Mouse (Mus musculus): ENCODE measurements at regions not wholly inside any gene's neighbourhood (a gene's known extent, or its start where the extent isn't known, plus 50 kb on each side); places are given as distances from the start of the nearest gene placed in this dataset.

DNA sequence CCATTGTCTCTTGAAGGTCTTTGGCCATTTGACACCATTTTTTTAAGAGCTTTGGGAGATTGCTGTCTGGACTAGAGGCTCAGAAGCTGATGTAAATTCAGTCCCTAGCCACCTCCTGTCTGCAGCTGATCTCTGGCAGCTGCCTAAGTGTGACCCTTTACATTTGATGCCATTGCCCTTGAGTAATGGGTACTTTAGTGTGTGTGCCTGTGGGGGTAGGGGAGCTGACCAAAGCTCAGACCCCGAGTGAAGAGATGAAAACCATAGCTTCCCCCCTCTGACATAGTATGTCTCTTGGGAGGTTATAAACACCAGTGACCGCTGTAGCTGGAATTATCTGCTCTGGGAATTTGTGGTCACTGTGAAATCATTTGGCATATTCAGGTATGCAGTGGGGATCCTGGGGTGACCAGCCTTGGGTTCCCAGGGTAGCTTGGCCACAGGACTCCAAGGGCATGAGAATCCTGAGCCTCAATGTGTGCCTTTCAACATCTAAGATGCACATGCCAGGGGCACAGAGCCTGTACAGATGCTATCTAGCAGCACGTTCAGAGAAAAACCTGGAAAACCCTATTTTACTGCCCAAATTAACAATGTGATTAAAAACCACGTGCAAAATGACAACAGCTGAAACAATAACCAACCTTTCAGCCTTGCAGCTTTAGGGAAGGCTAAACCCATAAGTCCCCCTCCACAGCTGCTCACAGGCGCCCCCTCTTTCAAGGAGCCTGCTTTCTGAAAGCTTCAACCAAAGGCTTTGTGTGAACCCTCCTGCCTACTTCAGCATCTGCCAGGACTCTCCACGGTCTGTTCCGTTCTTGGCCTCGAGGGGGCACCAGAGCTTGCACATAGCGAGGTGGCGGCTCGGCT is 171.9 kb upstream of the 9630041A04Rik start:
- Histone ChIP-seq H3K27me3 (replicated peaks; ENCODE audit: control insufficient read depth, insufficient read depth, low read length) (no peaks in the 10 kb centered on the region), H3K9ac (ENCODE audit: low read depth, low read length) (no peak overlapping the region), H3K36me3 (ENCODE audit: control insufficient read depth, insufficient read depth, low read length) (no peaks in the 10 kb centered on the region), H3K27ac (ENCODE audit: low read length) (no peak overlapping the region), H3K4me2 (ENCODE audit: low read depth, low read length) (no peak overlapping the region), H3K9me3 (ENCODE audit: control insufficient read depth, low read length) (no peaks in the 10 kb centered on the region), H3K4me1 (ENCODE audit: control insufficient read depth, insufficient read depth, low read length) (no peaks in the 10 kb centered on the region), H3K4me3 (ENCODE audit: low read length) (no peak overlapping the region)
- peak; percentile 55; the same call in 1 of the 2 replicates for ATAC-seq
- 16% methylated on average over 11 of the region's 11 CpGs for WGBS

DNA sequence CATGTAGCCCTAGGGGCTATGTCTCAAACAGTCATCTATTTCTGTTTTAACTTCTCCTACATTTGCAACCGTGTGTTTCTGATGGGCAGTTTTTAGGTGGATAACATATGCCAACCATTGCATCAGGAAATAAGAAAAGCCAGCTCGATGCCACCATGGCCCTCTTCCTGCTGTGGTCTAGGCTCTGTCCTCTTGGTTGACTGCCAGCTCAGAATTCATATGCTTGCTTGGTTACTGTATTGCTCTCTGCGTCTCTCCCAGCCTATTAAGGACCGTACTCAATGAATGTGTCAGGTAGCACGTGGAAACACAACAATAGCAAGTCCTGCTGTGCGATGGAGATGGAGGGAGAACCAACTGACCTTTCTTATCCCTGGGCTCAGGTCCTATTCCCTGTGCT is 174.4 kb upstream of the 9630041A04Rik start:
- Histone ChIP-seq H3K36me3 (ENCODE audit: control insufficient read depth, insufficient read depth, low read length) (no peaks in the 10 kb centered on the region), H3K4me1 (ENCODE audit: control insufficient read depth, insufficient read depth, low read length) (no peaks in the 10 kb centered on the region), H3K27ac (ENCODE audit: low read length) (no peak overlapping the region), H3K9me3 (ENCODE audit: control insufficient read depth, low read length) (no peaks in the 10 kb centered on the region), H3K9ac (ENCODE audit: low read depth, low read length) (no peak overlapping the region), H3K27me3 (replicated peaks; ENCODE audit: control insufficient read depth, insufficient read depth, low read length) (no peaks in the 10 kb centered on the region), H3K4me3 (ENCODE audit: low read length) (no peak overlapping the region), H3K4me2 (ENCODE audit: low read depth, low read length) (no peak overlapping the region)
- 87% methylated on average over 6 of the region's 6 CpGs for WGBS
- no peak for ATAC-seq

DNA sequence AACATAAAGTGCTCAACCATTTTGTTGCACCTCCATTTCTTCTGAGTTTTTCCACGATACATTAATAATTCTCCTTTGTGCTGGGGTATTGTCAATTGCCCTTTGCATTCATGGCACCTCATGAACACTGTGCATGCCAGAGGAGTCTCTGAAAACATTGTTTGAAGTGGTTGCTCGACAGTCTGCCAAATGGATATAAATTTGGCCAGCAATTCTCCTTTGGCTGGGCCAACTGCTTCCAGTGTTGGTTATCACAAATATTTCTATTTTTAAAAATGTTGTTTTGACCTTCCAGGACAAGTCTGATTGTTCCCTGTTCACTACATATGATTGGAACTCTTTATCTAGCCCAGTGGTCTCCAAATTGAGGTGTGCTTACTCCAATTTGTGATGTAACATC is 184.1 kb upstream of the 9630041A04Rik start:
- ATAC-seq, result no peak
- WGBS, result 86% methylated on average over 2 of the region's 2 CpGs

DNA sequence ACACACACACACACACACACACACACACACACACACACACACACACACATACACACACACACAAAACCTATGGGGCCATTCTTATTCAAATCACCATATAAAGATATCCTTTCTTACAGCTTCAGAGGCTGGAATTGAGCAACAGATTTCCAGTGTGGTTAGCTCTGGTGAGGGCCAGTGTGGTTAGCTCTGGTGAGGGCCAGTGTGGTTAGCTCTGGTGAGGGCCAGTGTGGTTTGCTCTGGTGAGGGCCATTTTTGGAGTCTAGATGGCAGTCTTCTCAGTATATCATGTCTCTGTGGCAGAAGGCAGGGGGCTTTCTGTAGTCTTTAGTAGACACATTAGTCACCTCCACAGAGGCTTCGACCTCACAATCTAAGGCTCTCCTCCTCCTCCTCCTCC is 191.5 kb upstream of the 9630041A04Rik start:
- WGBS, result 100% methylated on average over 1 of the region's 1 CpGs
- H3K9me3 ChIP-seq (ENCODE audit: control insufficient read depth, low read length), result no peaks in the 10 kb centered on the region
- no peak overlapping the region for H3K4me2 ChIP-seq (ENCODE audit: low read depth, low read length)
- no peak for ATAC-seq
- H3K27me3 ChIP-seq (replicated peaks; ENCODE audit: control insufficient read depth, insufficient read depth, low read length), result no peaks in the 10 kb centered on the region; the same call in 1 of the 2 replicates
- no peaks in the 10 kb centered on the region for H3K4me1 ChIP-seq (ENCODE audit: control insufficient read depth, insufficient read depth, low read length)
- no peak overlapping the region for H3K27ac ChIP-seq (ENCODE audit: low read length)
- no peak overlapping the region for H3K9ac ChIP-seq (ENCODE audit: low read depth, low read length)
- H3K4me3 ChIP-seq (ENCODE audit: low read length), result no peak overlapping the region
- H3K36me3 ChIP-seq (ENCODE audit: control insufficient read depth, insufficient read depth, low read length), result no peaks in the 10 kb centered on the region

More for the DNA sequence above, 184.1 kb upstream of the 9630041A04Rik start:
- H3K36me3 ChIP-seq (ENCODE audit: control insufficient read depth, insufficient read depth, low read length), result no peaks in the 10 kb centered on the region
- H3K27ac ChIP-seq (ENCODE audit: low read length), result no peak overlapping the region
- H3K9me3 ChIP-seq (ENCODE audit: control insufficient read depth, low read length), result no peaks in the 10 kb centered on the region
- H3K27me3 ChIP-seq (replicated peaks; ENCODE audit: control insufficient read depth, insufficient read depth, low read length), result no peaks in the 10 kb centered on the region
- H3K4me1 ChIP-seq (ENCODE audit: control insufficient read depth, insufficient read depth, low read length), result no peaks in the 10 kb centered on the region
- no peak overlapping the region for H3K4me3 ChIP-seq (ENCODE audit: low read length)
- H3K4me2 ChIP-seq (ENCODE audit: low read depth, low read length), result no peak overlapping the region
- no peak overlapping the region for H3K9ac ChIP-seq (ENCODE audit: low read depth, low read length)

DNA sequence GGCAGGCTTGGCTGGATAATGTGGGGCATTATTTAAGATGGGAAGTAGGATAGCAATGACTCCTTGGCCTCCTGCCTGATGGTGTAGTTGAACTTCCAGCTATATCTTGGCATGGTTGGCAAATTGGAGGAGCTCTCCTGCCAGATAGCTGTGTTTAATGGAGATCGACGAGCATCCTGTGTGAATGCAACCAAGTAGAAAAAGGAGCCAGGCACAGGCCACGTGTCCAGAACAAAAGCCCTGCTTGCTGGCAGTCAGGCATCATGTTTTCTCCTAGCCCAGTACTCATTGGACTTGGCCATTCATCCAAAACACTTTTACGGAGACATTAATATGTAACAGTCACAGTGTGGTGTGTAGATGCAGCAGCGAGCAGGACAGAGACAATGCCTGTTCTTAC is 211.8 kb upstream of the 9630041A04Rik start:
- WGBS, result 82% methylated on average over 5 of the region's 5 CpGs
- H3K4me2 ChIP-seq (ENCODE audit: low read depth, low read length), result no peak overlapping the region
- H3K9ac ChIP-seq (ENCODE audit: low read depth, low read length), result no peak overlapping the region
- no peaks in the 10 kb centered on the region for H3K9me3 ChIP-seq (ENCODE audit: control insufficient read depth, low read length)
- no peaks in the 10 kb centered on the region for H3K27me3 ChIP-seq (replicated peaks; ENCODE audit: control insufficient read depth, insufficient read depth, low read length)
- ATAC-seq, result no peak
- H3K36me3 ChIP-seq (ENCODE audit: control insufficient read depth, insufficient read depth, low read length), result no peaks in the 10 kb centered on the region
- H3K4me3 ChIP-seq (ENCODE audit: low read length), result no peak overlapping the region
- H3K4me1 ChIP-seq (ENCODE audit: control insufficient read depth, insufficient read depth, low read length), result no peaks in the 10 kb centered on the region
- no peak overlapping the region for H3K27ac ChIP-seq (ENCODE audit: low read length)

DNA sequence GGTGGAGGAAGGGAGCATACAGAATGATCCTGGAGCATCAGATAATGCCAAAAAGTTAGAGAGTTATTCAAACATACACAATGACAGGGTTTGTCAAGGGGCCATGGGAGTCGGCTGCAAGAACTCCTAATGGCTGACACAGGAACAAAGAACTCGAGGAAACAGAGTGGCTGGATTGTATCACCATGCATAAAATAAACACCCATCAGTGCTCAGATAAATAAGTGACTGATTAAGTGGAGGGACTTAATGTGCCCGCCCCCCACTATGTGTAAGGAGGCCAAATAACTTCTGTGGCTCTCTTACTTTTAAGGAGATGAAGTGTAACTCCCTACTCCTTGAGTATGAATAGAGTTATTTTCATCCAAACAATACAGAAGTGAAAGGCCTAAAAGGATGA is 220.1 kb upstream of the 9630041A04Rik start:
- no peaks in the 10 kb centered on the region for H3K4me1 ChIP-seq (ENCODE audit: control insufficient read depth, insufficient read depth, low read length)
- peak; percentile 82 for ATAC-seq
- 15% methylated on average over 3 of the region's 3 CpGs for WGBS
- no peaks in the 10 kb centered on the region for H3K27me3 ChIP-seq (replicated peaks; ENCODE audit: control insufficient read depth, insufficient read depth, low read length)
- H3K4me3 ChIP-seq (ENCODE audit: low read length), result no peak overlapping the region
- H3K9ac ChIP-seq (ENCODE audit: low read depth, low read length), result no peak overlapping the region
- no peaks in the 10 kb centered on the region for H3K9me3 ChIP-seq (ENCODE audit: control insufficient read depth, low read length)
- no peak overlapping the region for H3K27ac ChIP-seq (ENCODE audit: low read length)
- H3K36me3 ChIP-seq (ENCODE audit: control insufficient read depth, insufficient read depth, low read length), result no peaks in the 10 kb centered on the region
- no peak overlapping the region for H3K4me2 ChIP-seq (ENCODE audit: low read depth, low read length)

DNA sequence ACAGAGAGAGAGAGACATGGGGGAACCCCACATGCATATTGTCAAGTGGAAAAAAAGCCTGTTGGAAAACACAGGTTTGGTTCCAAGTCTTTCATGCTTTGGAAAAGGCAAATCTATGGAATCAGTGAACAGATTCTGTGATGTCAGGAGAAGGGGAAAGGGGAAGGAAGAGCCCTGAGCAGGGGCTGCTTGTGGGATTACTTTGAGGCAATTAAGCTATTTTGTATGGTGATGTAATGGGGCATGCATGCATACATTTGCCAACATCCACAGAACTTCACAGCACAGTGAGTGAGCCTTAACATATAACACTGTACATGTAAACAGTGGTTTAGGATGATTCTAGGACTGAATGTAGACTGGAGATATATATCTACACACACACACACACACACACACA is 221.0 kb upstream of the 9630041A04Rik start:
- Histone ChIP-seq H3K4me3 (ENCODE audit: low read length) (no peak overlapping the region), H3K9ac (ENCODE audit: low read depth, low read length) (no peak overlapping the region), H3K36me3 (ENCODE audit: control insufficient read depth, insufficient read depth, low read length) (no peaks in the 10 kb centered on the region), H3K9me3 (ENCODE audit: control insufficient read depth, low read length) (no peaks in the 10 kb centered on the region), H3K4me1 (ENCODE audit: control insufficient read depth, insufficient read depth, low read length) (no peaks in the 10 kb centered on the region), H3K27ac (ENCODE audit: low read length) (no peak overlapping the region), H3K4me2 (ENCODE audit: low read depth, low read length) (no peak overlapping the region), H3K27me3 (replicated peaks; ENCODE audit: control insufficient read depth, insufficient read depth, low read length) (no peaks in the 10 kb centered on the region)
- ATAC-seq, result no peak

DNA sequence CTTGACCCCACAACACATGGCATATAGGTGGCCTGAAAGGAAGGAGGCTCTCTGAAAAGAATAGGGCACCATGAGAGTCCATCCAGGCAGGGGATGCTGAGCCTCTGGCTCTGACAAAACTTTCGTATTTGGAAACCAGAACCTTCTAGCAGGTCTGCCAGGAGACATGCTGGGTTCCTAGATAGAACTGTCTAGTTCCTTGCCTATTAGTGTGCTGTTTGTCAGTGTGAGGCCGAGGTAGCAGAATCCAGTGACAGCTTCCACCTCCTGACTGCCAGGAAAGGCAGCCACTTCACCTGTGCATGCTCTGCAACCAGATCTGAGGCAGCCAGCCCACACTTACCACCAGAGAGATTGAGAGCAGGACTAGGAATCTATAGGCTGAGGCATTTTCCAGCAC is 245.4 kb upstream of the 9630041A04Rik start:
- Histone ChIP-seq H3K27me3 (replicated peaks; ENCODE audit: control insufficient read depth, insufficient read depth, low read length) (no peaks in the 10 kb centered on the region), H3K9ac (ENCODE audit: low read depth, low read length) (no peak overlapping the region), H3K27ac (ENCODE audit: low read length) (no peak overlapping the region), H3K4me2 (ENCODE audit: low read depth, low read length) (no peak overlapping the region), H3K4me3 (ENCODE audit: low read length) (no peak overlapping the region), H3K36me3 (ENCODE audit: control insufficient read depth, insufficient read depth, low read length) (no peaks in the 10 kb centered on the region), H3K9me3 (ENCODE audit: control insufficient read depth, low read length) (no peaks in the 10 kb centered on the region), H3K4me1 (ENCODE audit: control insufficient read depth, insufficient read depth, low read length) (peaks cover 5% of the 10 kb centered on the region; the same call in 1 of the 2 replicates)
- WGBS, result 91% methylated on average over 2 of the region's 2 CpGs
- ATAC-seq, result no peak

DNA sequence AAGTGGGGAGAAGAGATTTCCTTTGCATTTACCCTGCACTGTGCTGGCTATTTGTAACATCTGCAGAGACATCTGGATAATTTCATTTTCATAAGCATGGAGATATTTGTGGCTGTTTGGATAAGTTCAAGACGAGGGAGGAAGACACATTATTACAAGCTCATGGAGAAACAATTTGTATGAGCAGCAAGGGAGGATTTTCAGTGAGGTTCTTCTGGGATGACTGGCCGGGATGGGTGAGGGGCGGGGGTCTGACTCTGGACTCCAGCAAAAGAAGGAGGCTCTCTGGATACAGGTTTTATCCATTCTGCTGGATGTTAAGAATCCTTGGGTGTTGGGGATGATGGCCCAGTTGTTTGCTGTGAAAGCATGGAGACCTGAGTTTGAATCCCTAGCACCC is 246.5 kb upstream of the 9630041A04Rik start:
- H3K36me3 ChIP-seq (ENCODE audit: control insufficient read depth, insufficient read depth, low read length), result no peaks in the 10 kb centered on the region
- H3K27ac ChIP-seq (ENCODE audit: low read length), result 0 out of 2 replicates have a peak overlapping the region, but pooled peaks have one; percentile 41
- no peaks in the 10 kb centered on the region for H3K9me3 ChIP-seq (ENCODE audit: control insufficient read depth, low read length)
- peak; percentile 28; the same call in 1 of the 2 replicates for ATAC-seq
- 55% methylated on average over 3 of the region's 3 CpGs for WGBS
- no peak overlapping the region for H3K4me2 ChIP-seq (ENCODE audit: low read depth, low read length)
- no peaks in the 10 kb centered on the region for H3K27me3 ChIP-seq (replicated peaks; ENCODE audit: control insufficient read depth, insufficient read depth, low read length)
- no peak overlapping the region for H3K9ac ChIP-seq (ENCODE audit: low read depth, low read length)
- peaks cover 5% of the 10 kb centered on the region; the same call in 1 of the 2 replicates for H3K4me1 ChIP-seq (ENCODE audit: control insufficient read depth, insufficient read depth, low read length)
- H3K4me3 ChIP-seq (ENCODE audit: low read length), result no peak overlapping the region

Data from intestine, embryonic 16.5 days (tissue).